Mouse (Mus musculus) stomach, embryonic 14.5 days (tissue): ENCODE measurements at regions not wholly inside any gene's neighbourhood (a gene's known extent, or its start where the extent isn't known, plus 50 kb on each side); places are given as distances from the start of the nearest gene placed in this dataset.

Source experiments
- ATAC-seq: fragments of 200-750 bp; cut with Nextera tagmentation; 2 replicates; pipeline ENCODE4 v1.8.0; 2017; ENCODE audit warnings: low read depth, moderate TSS enrichment; ENCODE audit not compliant: insufficient number of reproducible peaks, insufficient read depth, low FRiP score
- H3K27ac ChIP-seq: fragments of 300-500 bp; sonication (generic); 2 replicates; pipeline ENCODE4 v1.5.1; 2014; ENCODE audit warnings: mild to moderate bottlenecking, low read length, moderate library complexity, mixed read lengths
- H3K27me3 ChIP-seq: fragments of 300-500 bp; sonication (generic); 2 replicates; pipeline ENCODE4 v1.6.1; 2014; ENCODE audit warnings: low read length, control low read depth, mixed read lengths; ENCODE audit not compliant: control insufficient read depth, insufficient read depth
- H3K36me3 ChIP-seq: fragments of 300-500 bp; sonication (generic); 2 replicates; pipeline ENCODE4 v1.6.1; 2014; ENCODE audit warnings: mild to moderate bottlenecking, control low read depth, low read length, moderate library complexity, mixed read lengths; ENCODE audit not compliant: control insufficient read depth, insufficient read depth
- H3K4me1 ChIP-seq: fragments of 300-500 bp; sonication (generic); 2 replicates; pipeline ENCODE4 v1.6.1; 2014; ENCODE audit warnings: low read length, control low read depth, mixed read lengths; ENCODE audit not compliant: control insufficient read depth, insufficient read depth
- H3K4me2 ChIP-seq: fragments of 300-500 bp; sonication (generic); replicated peaks from 2 replicates; pipeline ENCODE4 v1.6.1; 2014; ENCODE audit warnings: low read depth, low read length, control low read depth
- H3K4me3 ChIP-seq: fragments of 300-500 bp; sonication (generic); 2 replicates; pipeline ENCODE4 v1.5.1; 2014; ENCODE audit warnings: low read depth, low read length, control low read depth
- H3K9ac ChIP-seq: fragments of 300-500 bp; sonication (generic); replicated peaks from 2 replicates; pipeline ENCODE4 v1.6.1; 2014; ENCODE audit warnings: low read depth, mild to moderate bottlenecking, control low read depth, low read length, moderate library complexity, mixed read lengths
- H3K9me3 ChIP-seq: fragments of 300-500 bp; sonication (generic); 2 replicates; pipeline ENCODE4 v1.6.1; 2016; ENCODE audit warnings: low read depth, low read length, control low read depth; ENCODE audit not compliant: control insufficient read depth
- WGBS: fragments of 180-500 bp; shearing (Covaris S2); extraction: QIAGEN DNeasy Blood & Tissue Kit; methylation state at CpG from one replicate; pipeline ENCODE4 v1.1.7; 2014; 5-methylcytosine and 5-hydroxymethylcytosine counted together

DNA sequence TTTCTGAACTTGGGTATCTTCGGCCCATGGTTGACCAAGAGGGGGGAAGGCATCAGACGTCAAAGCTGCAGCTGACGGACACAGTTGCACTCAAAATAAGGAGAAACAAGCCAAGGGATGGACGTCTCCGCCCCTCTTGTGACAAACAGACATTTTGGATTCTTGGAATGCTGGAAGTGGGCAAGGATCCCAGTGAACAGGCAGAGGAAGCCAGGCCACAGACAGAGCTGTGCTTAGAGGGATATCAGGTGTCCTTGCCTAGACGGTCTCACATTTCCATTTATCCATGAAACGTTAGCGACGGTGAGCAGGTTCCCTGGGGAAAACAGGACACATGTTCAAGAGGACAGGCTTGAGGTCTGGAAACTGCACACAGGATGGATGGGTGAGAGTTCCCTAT is 191.2 kb downstream of the Hs3st3b1 start:
- H3K9me3 ChIP-seq, result no peaks in the 10 kb centered on the region
- H3K27ac ChIP-seq, result no peak overlapping the region
- whole genome bisulfite sequencing, result 68% methylated on average over 9 of the region's 9 CpGs
- ATAC-seq, result no peak
- H3K4me2 ChIP-seq, result no peak overlapping the region
- H3K4me3 ChIP-seq, result no peak overlapping the region
- no peaks in the 10 kb centered on the region for H3K36me3 ChIP-seq
- H3K27me3 ChIP-seq, result no peaks in the 10 kb centered on the region
- no peaks in the 10 kb centered on the region for H3K4me1 ChIP-seq
- no peak overlapping the region for H3K9ac ChIP-seq

DNA sequence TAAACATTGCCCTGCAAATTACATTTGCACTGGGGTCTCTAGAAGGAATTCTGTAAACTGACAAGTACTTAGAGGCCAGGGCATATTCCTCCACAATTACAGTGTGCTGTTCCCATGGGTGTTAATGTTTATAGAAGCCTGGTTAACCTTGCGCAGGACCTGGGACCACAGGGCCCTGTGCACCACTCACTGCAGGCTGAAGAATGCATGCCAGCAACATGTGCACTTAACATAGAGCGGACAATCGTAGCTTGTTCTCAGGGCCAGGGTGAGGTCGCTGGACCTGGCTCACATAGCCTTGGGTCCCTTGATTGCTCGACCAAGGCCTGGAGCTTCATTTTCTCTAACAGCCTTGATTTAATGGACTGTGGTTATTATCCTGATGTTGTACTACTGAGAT is 168.8 kb downstream of the Hs3st3b1 start:
- Histone ChIP-seq H3K9me3 (no peaks in the 10 kb centered on the region), H3K4me1 (no peaks in the 10 kb centered on the region), H3K27ac (no peak overlapping the region), H3K4me3 (no peak overlapping the region), H3K36me3 (no peaks in the 10 kb centered on the region), H3K27me3 (no peaks in the 10 kb centered on the region), H3K9ac (no peak overlapping the region), H3K4me2 (no peak overlapping the region)
- no peak for ATAC-seq
- 59% methylated on average over 5 of the region's 5 CpGs for WGBS

DNA sequence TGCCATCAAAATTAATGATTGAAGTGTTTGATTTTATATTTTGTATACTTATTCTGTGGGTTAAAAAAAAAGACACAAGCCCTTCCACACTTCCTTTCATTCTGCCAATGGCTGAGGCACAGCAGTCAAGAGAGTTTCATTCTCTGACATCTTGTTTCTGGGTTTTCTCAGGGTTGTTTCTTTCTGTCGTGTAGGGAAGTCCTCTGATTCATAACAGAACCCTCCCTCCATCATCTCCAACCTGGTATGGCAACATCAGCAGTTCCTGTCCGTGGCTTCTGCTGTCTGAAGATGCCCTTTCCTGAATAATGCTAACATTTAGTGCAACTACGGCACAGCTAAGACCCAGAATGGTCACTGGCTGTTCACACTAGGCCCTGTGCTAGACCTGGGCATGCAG is 167.3 kb downstream of the Hs3st3b1 start:
- H3K27ac ChIP-seq, result no peak overlapping the region
- no peaks in the 10 kb centered on the region for H3K27me3 ChIP-seq
- no peaks in the 10 kb centered on the region for H3K9me3 ChIP-seq
- H3K4me1 ChIP-seq, result no peaks in the 10 kb centered on the region
- no peak overlapping the region for H3K4me2 ChIP-seq
- ATAC-seq, result no peak
- 68% methylated on average over 3 of the region's 3 CpGs for WGBS
- H3K36me3 ChIP-seq, result no peaks in the 10 kb centered on the region
- no peak overlapping the region for H3K9ac ChIP-seq
- H3K4me3 ChIP-seq, result no peak overlapping the region

DNA sequence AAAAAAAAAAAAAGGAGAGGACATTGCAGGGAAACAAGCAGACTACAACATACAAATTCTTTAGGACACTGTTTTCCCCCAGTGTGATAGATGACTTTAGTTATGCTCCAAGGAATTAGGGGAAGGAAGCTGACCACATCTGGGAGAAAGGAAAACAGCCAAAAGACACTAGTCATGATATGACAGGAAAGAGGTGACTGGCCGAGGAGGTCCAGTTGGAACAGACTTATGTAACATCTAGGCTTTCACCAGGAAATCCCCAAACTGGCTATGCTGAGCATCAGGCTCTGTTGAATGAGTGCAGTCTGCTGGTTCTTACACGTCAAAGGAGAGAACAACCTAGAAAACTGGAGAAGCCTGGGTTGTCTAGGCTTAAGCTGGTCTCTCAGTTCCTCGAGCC is 163.8 kb downstream of the Hs3st3b1 start:
- ATAC-seq, result no peak
- Histone ChIP-seq H3K27me3 (no peaks in the 10 kb centered on the region), H3K27ac (no peak overlapping the region), H3K4me3 (no peak overlapping the region), H3K4me1 (no peaks in the 10 kb centered on the region), H3K36me3 (no peaks in the 10 kb centered on the region), H3K9ac (no peak overlapping the region), H3K9me3 (no peaks in the 10 kb centered on the region), H3K4me2 (no peak overlapping the region)
- WGBS, result 67% methylated on average over 3 of the region's 3 CpGs

DNA sequence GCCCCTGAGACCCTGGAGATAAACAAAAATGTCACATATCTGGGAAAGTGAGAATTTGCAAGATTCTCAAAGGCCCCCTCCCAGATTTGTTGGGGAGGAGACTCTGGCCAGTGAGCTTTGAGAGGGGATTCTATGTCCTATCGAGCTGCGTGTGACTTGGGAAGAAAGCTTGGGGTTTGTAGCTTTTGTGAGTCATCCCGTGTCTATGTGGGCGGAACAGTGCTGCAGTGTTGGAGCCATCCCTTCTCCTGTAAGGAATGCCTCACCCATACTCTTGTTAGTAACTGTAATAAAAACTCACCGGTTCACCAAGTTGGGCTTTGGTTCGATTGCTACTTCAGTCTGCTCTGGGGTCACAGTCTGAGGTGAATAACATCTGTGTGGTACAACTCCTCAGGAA is 160.5 kb downstream of the Hs3st3b1 start:
- Histone ChIP-seq H3K9me3 (no peaks in the 10 kb centered on the region), H3K9ac (no peak overlapping the region), H3K27ac (no peak overlapping the region), H3K4me3 (no peak overlapping the region), H3K4me1 (no peaks in the 10 kb centered on the region), H3K36me3 (no peaks in the 10 kb centered on the region), H3K4me2 (no peak overlapping the region), H3K27me3 (no peaks in the 10 kb centered on the region)
- 82% methylated on average over 6 of the region's 6 CpGs for WGBS
- ATAC-seq, result no peak

DNA sequence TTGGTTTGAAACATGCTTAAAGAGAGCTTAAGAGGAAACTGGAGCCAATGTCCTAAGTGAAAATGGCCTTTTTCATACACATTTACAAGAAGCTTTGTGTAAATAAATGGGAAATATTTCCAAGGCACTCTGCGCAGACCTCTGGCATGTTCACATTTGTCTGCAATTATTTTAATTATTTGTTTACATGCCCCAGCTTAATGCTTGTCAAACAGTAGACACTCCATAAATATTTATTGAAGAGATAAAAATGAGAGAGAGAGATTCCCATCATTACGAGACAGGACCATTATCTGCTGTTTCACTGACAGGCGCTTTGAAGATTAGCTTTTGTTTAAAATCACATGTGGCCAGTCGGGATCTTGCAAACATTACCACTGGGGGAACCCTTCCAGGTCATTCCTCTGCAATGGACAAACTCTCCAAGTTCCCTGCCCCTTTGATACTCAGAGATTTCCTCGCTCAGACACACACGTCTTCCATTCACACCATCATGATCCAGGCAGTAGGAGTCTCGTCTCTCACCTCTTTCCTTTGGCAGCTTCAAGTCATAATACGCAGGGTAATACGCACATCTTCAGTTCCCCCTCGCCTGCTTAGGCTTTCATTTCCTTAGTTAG is 154.3 kb downstream of the Hs3st3b1 start:
- H3K27ac ChIP-seq, result no peak overlapping the region
- H3K27me3 ChIP-seq, result no peaks in the 10 kb centered on the region
- H3K9ac ChIP-seq, result no peak overlapping the region
- H3K4me2 ChIP-seq, result no peak overlapping the region
- H3K36me3 ChIP-seq, result no peaks in the 10 kb centered on the region
- no peak overlapping the region for H3K4me3 ChIP-seq
- WGBS, result 35% methylated on average over 10 of the region's 10 CpGs
- ATAC-seq, result no peak
- no peaks in the 10 kb centered on the region for H3K4me1 ChIP-seq
- no peaks in the 10 kb centered on the region for H3K9me3 ChIP-seq

DNA sequence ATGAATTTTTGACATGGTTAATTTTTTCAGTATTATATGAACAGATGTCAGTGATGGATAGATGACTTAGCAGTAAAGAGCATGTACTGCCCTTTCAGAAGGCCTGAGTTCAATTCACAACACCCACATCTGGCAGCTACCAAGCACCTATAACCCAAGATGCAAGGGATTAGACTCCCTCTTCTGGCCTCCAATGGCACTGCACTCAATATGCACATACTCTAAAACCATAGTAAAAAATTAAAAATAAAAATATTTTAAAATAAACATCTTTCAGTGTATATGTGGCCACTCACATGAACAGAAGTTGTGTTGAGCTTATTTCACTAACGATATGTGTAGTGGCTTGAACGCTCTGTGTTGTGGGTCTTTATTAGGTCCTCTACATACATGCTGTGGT is 152.4 kb downstream of the Hs3st3b1 start:
- H3K36me3 ChIP-seq, result no peaks in the 10 kb centered on the region
- H3K4me2 ChIP-seq, result no peak overlapping the region
- H3K9me3 ChIP-seq, result no peaks in the 10 kb centered on the region
- no peaks in the 10 kb centered on the region for H3K4me1 ChIP-seq
- H3K9ac ChIP-seq, result no peak overlapping the region
- H3K27ac ChIP-seq, result no peak overlapping the region
- ATAC-seq, result no peak
- H3K27me3 ChIP-seq, result no peaks in the 10 kb centered on the region
- 95% methylated on average over 2 of the region's 2 CpGs for WGBS
- H3K4me3 ChIP-seq, result no peak overlapping the region

DNA sequence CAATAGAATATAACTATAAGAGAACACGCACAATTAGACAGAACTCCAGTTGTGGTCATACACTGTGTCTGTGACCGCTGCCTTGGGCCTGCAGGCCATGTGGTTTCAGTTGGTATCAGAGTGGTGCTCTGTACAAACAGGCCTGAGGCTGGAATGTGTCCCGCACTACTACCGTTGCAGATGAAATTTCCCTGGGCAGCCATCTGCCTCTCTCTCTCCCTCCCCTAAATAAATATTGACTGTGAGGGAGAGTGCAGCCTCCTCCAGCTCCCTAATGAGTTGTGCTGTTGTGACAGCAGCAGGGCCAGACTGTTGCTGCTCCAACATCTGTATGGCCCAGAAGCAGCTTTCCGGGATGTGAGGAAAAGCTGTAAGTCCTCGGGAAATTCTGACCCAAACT is 146.7 kb downstream of the Hs3st3b1 start:
- no peak for ATAC-seq
- H3K4me3 ChIP-seq, result no peak overlapping the region
- H3K27ac ChIP-seq, result no peak overlapping the region
- H3K27me3 ChIP-seq, result no peaks in the 10 kb centered on the region
- no peaks in the 10 kb centered on the region for H3K9me3 ChIP-seq
- H3K36me3 ChIP-seq, result no peaks in the 10 kb centered on the region
- H3K4me1 ChIP-seq, result no peaks in the 10 kb centered on the region
- H3K9ac ChIP-seq, result no peak overlapping the region
- WGBS, result 48% methylated on average over 6 of the region's 6 CpGs
- no peak overlapping the region for H3K4me2 ChIP-seq

DNA sequence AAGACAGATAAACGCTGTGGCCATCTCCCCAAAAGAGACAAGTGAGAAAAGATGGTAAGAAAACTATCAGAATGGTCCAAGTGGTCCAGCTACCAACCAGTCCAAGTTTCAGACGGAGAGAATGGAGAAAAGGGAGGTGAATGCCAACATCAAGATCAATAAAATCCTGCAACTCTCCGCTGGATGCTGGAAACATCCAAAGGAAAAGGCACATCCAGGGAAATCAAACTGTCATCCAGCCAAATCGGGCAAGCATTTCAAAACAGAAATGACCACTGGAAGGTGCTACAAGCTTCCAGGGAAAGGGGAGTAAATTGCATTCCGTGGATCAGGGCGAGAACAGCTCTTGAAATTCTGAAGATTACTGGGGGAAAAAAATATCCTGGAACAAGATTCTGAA is 142.7 kb downstream of the Hs3st3b1 start:
- no peaks in the 10 kb centered on the region for H3K4me1 ChIP-seq
- no peaks in the 10 kb centered on the region for H3K36me3 ChIP-seq
- 70% methylated on average over 6 of the region's 6 CpGs for WGBS
- ATAC-seq, result no peak
- H3K27me3 ChIP-seq, result no peaks in the 10 kb centered on the region
- H3K4me2 ChIP-seq, result no peak overlapping the region
- no peak overlapping the region for H3K9ac ChIP-seq
- no peaks in the 10 kb centered on the region for H3K9me3 ChIP-seq
- no peak overlapping the region for H3K27ac ChIP-seq
- no peak overlapping the region for H3K4me3 ChIP-seq
